Mouse (Mus musculus): Measurements from ENCODE around the gene Mybpc2.

The Mybpc2 gene

GRCm38 (mm10) chr7:44524502-44524901 is at the start of gene Mybpc2:
Gene Mybpc2, minus strand, starts transcription at chr7:44524656.
- DNase-seq (ENCODE audit: low spot score) = no peak

- no peak for DNase-seq (ENCODE audit: low spot score)
Observed at GRCm38 (mm10) chr7:44572956-44573484, 48.6 kb upstream of the Mybpc2 start.

- DNase-seq (ENCODE audit: low spot score) = no peak
Observed at GRCm38 (mm10) chr7:44572213-44572701, 47.8 kb upstream of the Mybpc2 start, which contains the start of gene Napsa. Gene Napsa, plus strand, starts transcription at chr7:44572380.

GRCm38 (mm10) chr7:44571811-44572210 is 47.4 kb upstream of the Mybpc2 start:
- DNase-seq (ENCODE audit: low spot score) = no peak

GRCm38 (mm10) chr7:44570989-44571388 is 46.5 kb upstream of the Mybpc2 start:
- DNase-seq (ENCODE audit: low spot score) = no peak

GRCm38 (mm10) chr7:44568803-44569202 is 44.3 kb upstream of the Mybpc2 start:
- DNase-seq (ENCODE audit: low spot score) = no peak

- no peak for DNase-seq (ENCODE audit: low spot score)
Observed at GRCm38 (mm10) chr7:44565414-44565813, 41.0 kb upstream of the Mybpc2 start.

GRCm38 (mm10) chr7:44564486-44564885 is 40.0 kb upstream of the Mybpc2 start:
- DNase-seq (ENCODE audit: low spot score) = no peak

GRCm38 (mm10) chr7:44563284-44563683 is 38.8 kb upstream of the Mybpc2 start:
- no peak for DNase-seq (ENCODE audit: low spot score)

- no peak for DNase-seq (ENCODE audit: low spot score)
Observed at GRCm38 (mm10) chr7:44560435-44561400, 36.3 kb upstream of the Mybpc2 start.

- no peak for DNase-seq (ENCODE audit: low spot score)
Observed at GRCm38 (mm10) chr7:44557629-44558028, 33.2 kb upstream of the Mybpc2 start.

- peak; percentile 91 for DNase-seq (ENCODE audit: low spot score)
Observed at GRCm38 (mm10) chr7:44553826-44554225, 29.4 kb upstream of the Mybpc2 start, which contains the start of gene Nr1h2. Gene Nr1h2, minus strand, starts transcription at chr7:44553951.

GRCm38 (mm10) chr7:44553196-44553764 is 28.8 kb upstream of the Mybpc2 start:
- peak; percentile 53 for DNase-seq (ENCODE audit: low spot score)

GRCm38 (mm10) chr7:44552141-44552908 is 27.9 kb upstream of the Mybpc2 start:
- no peak for DNase-seq (ENCODE audit: low spot score)

GRCm38 (mm10) chr7:44551731-44552130 is 27.3 kb upstream of the Mybpc2 start:
- DNase-seq (ENCODE audit: low spot score) = no peak

GRCm38 (mm10) chr7:44551301-44551700 is 26.8 kb upstream of the Mybpc2 start:
- no peak for DNase-seq (ENCODE audit: low spot score)

- DNase-seq (ENCODE audit: low spot score) = no peak
Observed at GRCm38 (mm10) chr7:44550409-44550678, 25.9 kb upstream of the Mybpc2 start.

- no peak for DNase-seq (ENCODE audit: low spot score)
Observed at GRCm38 (mm10) chr7:44549621-44550408, 25.4 kb upstream of the Mybpc2 start.

- DNase-seq (ENCODE audit: low spot score) = peak; percentile 98
Observed at GRCm38 (mm10) chr7:44548497-44549087, 24.1 kb upstream of the Mybpc2 start, which contains the start of gene Pold1. Gene Pold1, minus strand, starts transcription at chr7:44548849.

- DNase-seq (ENCODE audit: low spot score) = no peak
Observed at GRCm38 (mm10) chr7:44547725-44548124, 23.3 kb upstream of the Mybpc2 start.

- DNase-seq (ENCODE audit: low spot score) = no peak
Observed at GRCm38 (mm10) chr7:44547041-44547440, 22.6 kb upstream of the Mybpc2 start.

Measured in urinary bladder, postnatal 10 days (tissue).